Mouse (Mus musculus) bone marrow, adult 2 months (tissue): Measurements from ENCODE around the gene Dpf2. TPM values are rescaled to one million over a fixed set of nuclear protein-coding genes. Genes with fewer than 3 reads are reported as not detected.
A peak's percentile ranks its signal among the peaks of the same experiment; 100 is the strongest.

Source experiments
- H3K27ac ChIP-seq: fragments of 200-500 bp; 2 replicates; pipeline ENCODE4 v1.5.1; 2012; ENCODE audit warnings: low read depth, mild to moderate bottlenecking, control low read depth, inconsistent platforms, low read length; ENCODE audit not compliant: control insufficient read depth, poor library complexity, insufficient read depth
- H3K4me1 ChIP-seq: fragments of 200-500 bp; 2 replicates; pipeline ENCODE4 v1.6.1; 2011; ENCODE audit warnings: low read length; ENCODE audit not compliant: control insufficient read depth, insufficient read depth
- H3K4me3 ChIP-seq: fragments of 200-500 bp; replicated peaks from 2 replicates; pipeline ENCODE3; 2011; ENCODE audit warnings: mild to moderate bottlenecking, low read depth, low read length, control low read depth; ENCODE audit not compliant: control insufficient read depth
- CTCF ChIP-seq: fragments of 200-500 bp; IDR thresholded peaks from 2 replicates; pipeline ENCODE4 v1.5.1; 2011; ENCODE audit warnings: low read length, control low read depth; ENCODE audit not compliant: control insufficient read depth, insufficient read depth
- POLR2A ChIP-seq: fragments of 200-500 bp; IDR thresholded peaks from 2 replicates; pipeline ENCODE4 v1.6.1; 2011; ENCODE audit warnings: low read depth, mild to moderate bottlenecking, control low read depth, low read length, borderline replicate concordance; ENCODE audit not compliant: control insufficient read depth
- WGBS: fragments of 180-500 bp; shearing (Covaris S2); methylation state at CpG from one replicate; pipeline ENCODE4 v1.1.7; 2018; 5-methylcytosine and 5-hydroxymethylcytosine counted together
- polyA plus RNA-seq: library from polyadenylated mRNA; stranded (reverse); fragments of >200 nt; gene quantifications from 2 replicates; pipeline ENCODE4 v1.2.4, GENCODE M21; 2011; ENCODE audit warnings: low replicate concordance; ENCODE audit not compliant: missing spikeins, insufficient read depth, insufficient read length

Dpf2 gene
- polyA plus RNA-seq, 1 experiment, result 60.8 TPM

- H3K4me3 ChIP-seq, result no peak overlapping the region
- 92% methylated on average over 16 of the region's 16 CpGs for WGBS
- H3K27ac ChIP-seq, result no peak overlapping the region
- no peaks in the 10 kb centered on the region; the same call in 1 of the 2 replicates for H3K4me1 ChIP-seq
- no peak for TF ChIP-seq CTCF
- no peak for TF ChIP-seq POLR2A
Observed at GRCm38 (mm10) chr19:5951631-5952030, 38.8 kb upstream of the Dpf2 start.

GRCm38 (mm10) chr19:5950218-5950617 lies 37.4 kb upstream of the Dpf2 start:
- no peak for TF ChIP-seq POLR2A
- TF ChIP-seq CTCF, result no peak
- H3K27ac ChIP-seq, result no peak overlapping the region
- WGBS, result 89% methylated on average over 11 of the region's 11 CpGs
- no peak overlapping the region for H3K4me3 ChIP-seq
- H3K4me1 ChIP-seq, result no peaks in the 10 kb centered on the region; the same call in 1 of the 2 replicates

DNA sequence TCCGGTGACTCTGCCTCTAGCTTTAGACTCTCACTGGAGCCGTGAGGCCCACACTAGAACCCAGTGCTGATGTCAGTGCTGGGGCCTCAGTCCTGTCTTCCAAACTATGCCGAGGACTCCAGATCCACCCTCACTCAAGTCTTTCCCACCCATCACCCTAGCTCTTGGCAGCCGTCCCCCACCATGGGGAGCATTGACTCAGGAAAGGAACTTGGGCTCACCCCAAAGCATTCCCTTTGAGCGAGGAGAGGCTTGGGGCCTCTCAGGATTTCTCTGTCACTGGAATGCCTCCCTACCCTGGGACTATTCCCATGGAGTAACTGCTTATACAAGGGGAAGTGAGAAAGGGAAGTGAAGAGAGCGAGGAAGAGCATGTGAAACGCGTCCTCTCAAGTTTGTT lies 33.1 kb upstream of the Dpf2 start:
- TF ChIP-seq CTCF (no peak), POLR2A (no peak)
- Histone ChIP-seq H3K4me1 (no peaks in the 10 kb centered on the region; the same call in 1 of the 2 replicates), H3K27ac (peak overlapping the region; percentile 63), H3K4me3 (no peak overlapping the region)
- WGBS, result 72% methylated on average over 8 of the region's 8 CpGs

- 41% methylated on average over 7 of the region's 7 CpGs for WGBS
Observed at GRCm38 (mm10) chr19:5945027-5945426, 32.2 kb upstream of the Dpf2 start.

GRCm38 (mm10) chr19:5944145-5944544 lies 31.3 kb upstream of the Dpf2 start:
- H3K4me1 ChIP-seq, result no peaks in the 10 kb centered on the region; the same call in 1 of the 2 replicates
- WGBS, result 49% methylated on average over 8 of the region's 8 CpGs

More at GRCm38 (mm10) chr19:5945027-5945426, 32.2 kb upstream of the Dpf2 start:
- Histone ChIP-seq H3K4me3 (peak overlapping the region; percentile 3), H3K4me1 (no peaks in the 10 kb centered on the region; the same call in 1 of the 2 replicates), H3K27ac (peak overlapping the region; percentile 63)
- TF ChIP-seq POLR2A, result no peak
- TF ChIP-seq CTCF, result no peak

DNA sequence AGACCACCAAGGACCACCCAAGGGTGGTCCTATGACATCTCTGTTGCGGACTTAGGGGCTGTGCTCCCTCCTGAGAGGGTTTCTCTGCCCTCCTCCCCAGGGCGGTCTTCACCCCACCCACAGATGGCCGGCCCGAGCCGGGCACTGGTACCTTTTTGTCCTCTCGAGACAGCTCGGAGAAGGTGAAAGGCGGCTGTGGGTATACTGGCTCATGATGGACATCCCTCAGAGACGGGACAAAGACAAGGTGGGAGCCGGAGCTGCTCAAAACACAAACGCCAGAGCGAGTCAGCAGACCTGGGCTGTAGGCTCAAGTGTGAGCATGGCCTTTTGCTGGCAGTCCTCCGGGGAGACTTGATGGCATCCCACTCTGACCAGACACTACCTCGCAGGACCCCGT lies 30.6 kb upstream of the Dpf2 start:
- 94% methylated on average over 15 of the region's 15 CpGs for WGBS
- Histone ChIP-seq H3K27ac (no peak overlapping the region), H3K4me3 (no peak overlapping the region), H3K4me1 (no peaks in the 10 kb centered on the region; the same call in 1 of the 2 replicates)
- TF ChIP-seq CTCF, result no peak

More at GRCm38 (mm10) chr19:5944145-5944544, 31.3 kb upstream of the Dpf2 start:
- TF ChIP-seq CTCF, result no peak
- TF ChIP-seq POLR2A, result no peak
- Histone ChIP-seq H3K27ac (peak overlapping the region; percentile 20), H3K4me3 (no peak overlapping the region)

DNA sequence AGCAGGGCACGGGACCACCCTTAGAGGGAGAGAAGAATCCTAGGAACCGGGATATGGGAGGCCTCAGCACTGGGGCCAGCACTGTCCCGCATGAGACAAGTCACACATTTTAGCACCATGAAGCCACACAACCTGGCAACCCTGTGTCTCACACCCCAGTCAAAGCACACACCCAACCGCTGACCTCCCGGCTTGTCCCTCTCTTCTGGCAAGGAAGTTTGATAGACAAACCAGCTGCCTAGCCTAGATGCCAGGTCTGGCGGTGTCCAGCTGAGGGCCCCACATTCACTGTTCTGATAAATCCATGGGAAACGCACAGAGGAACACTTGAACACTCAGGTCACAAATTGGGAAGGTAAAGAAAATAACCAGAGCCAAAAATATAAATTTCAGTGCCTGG lies 29.8 kb upstream of the Dpf2 start:
- Histone ChIP-seq H3K4me3 (no peak overlapping the region), H3K4me1 (no peaks in the 10 kb centered on the region; the same call in 1 of the 2 replicates), H3K27ac (no peak overlapping the region)
- 94% methylated on average over 7 of the region's 7 CpGs for WGBS
- no peak for TF ChIP-seq CTCF
- no peak for TF ChIP-seq POLR2A

GRCm38 (mm10) chr19:5940656-5941055 lies 27.8 kb upstream of the Dpf2 start:
- Histone ChIP-seq H3K27ac (peak overlapping the region; percentile 7; the same call in 1 of the 2 replicates), H3K4me1 (no peaks in the 10 kb centered on the region; the same call in 1 of the 2 replicates), H3K4me3 (no peak overlapping the region)
- no peak for TF ChIP-seq POLR2A
- TF ChIP-seq CTCF, result no peak
- WGBS, result 92% methylated on average over 10 of the region's 10 CpGs

DNA sequence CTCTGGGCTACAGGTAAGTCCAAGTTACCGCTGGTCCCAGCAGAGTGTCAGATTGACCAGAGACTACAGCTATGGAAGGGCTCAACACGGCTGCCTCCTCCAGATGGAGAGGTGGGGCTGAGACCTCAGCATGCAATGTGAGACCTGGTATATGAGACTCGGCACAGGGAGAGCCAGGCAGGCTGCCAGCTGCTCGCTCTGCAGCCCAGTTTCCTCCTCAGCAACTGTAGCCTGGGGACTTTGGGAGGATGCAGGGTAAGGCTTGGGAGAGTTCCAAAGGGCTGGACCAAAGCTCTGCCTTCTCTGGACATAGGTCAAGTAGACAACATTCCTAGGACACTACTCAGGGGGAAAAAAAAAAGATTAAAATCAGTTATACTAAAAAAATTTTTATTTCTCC lies 27.4 kb upstream of the Dpf2 start:
- TF ChIP-seq POLR2A (no peak), CTCF (no peak)
- Histone ChIP-seq H3K4me1 (no peaks in the 10 kb centered on the region; the same call in 1 of the 2 replicates), H3K27ac (no peak overlapping the region), H3K4me3 (no peak overlapping the region)
- WGBS, result 80% methylated on average over 4 of the region's 4 CpGs
